Mouse (Mus musculus): Measurements from ENCODE around the gene Mul1.
"Not testable (repeated sequence)": the region's sequence is repeated elsewhere in the genome, so short reads cannot be mapped to it uniquely, and the experiment has no call there.

The Mul1 gene

GRCm38 (mm10) chr4:138434347-138435316 lies at the start of gene Mul1:
Gene Mul1 (plus strand): TSS chr4:138434671.
- DNase-seq (ENCODE audit: low spot score in 2 of 2) = peak; percentile 94 to 95

GRCm38 (mm10) chr4:138393703-138394102 lies 40.8 kb upstream of the Mul1 start:
- no peak for DNase-seq (ENCODE audit: low spot score in 2 of 2)

GRCm38 (mm10) chr4:138395087-138395970 lies 39.1 kb upstream of the Mul1 start:
- no peak for DNase-seq (ENCODE audit: low spot score in 2 of 2)

GRCm38 (mm10) chr4:138395971-138396645 lies 38.4 kb upstream of the Mul1 start, which contains the start of gene Fam43b:
Gene Fam43b (minus strand): TSS chr4:138396528.
- no peak for DNase-seq (ENCODE audit: low spot score in 2 of 2)

GRCm38 (mm10) chr4:138396711-138397110 lies 37.8 kb upstream of the Mul1 start:
- DNase-seq (ENCODE audit: low spot score in 2 of 2) = no peak

- DNase-seq (ENCODE audit: low spot score in 2 of 2) = peak; percentile 23 to 40
Observed at GRCm38 (mm10) chr4:138404806-138405205, 29.7 kb upstream of the Mul1 start.

GRCm38 (mm10) chr4:138407479-138408194 lies 26.8 kb upstream of the Mul1 start:
- peak; percentile 39 to 64 for DNase-seq (ENCODE audit: low spot score in 2 of 2)

- DNase-seq (ENCODE audit: low spot score in 2 of 2) = no peak
Observed at GRCm38 (mm10) chr4:138411011-138411410, 23.5 kb upstream of the Mul1 start.

GRCm38 (mm10) chr4:138411504-138412121 lies 22.9 kb upstream of the Mul1 start:
- DNase-seq (ENCODE audit: low spot score in 2 of 2) = no peak

GRCm38 (mm10) chr4:138414725-138415124 lies 19.7 kb upstream of the Mul1 start:
- no peak for DNase-seq (ENCODE audit: low spot score in 2 of 2)

GRCm38 (mm10) chr4:138415991-138416390 lies 18.5 kb upstream of the Mul1 start:
- no peak for DNase-seq (ENCODE audit: low spot score in 2 of 2)

- no peak for DNase-seq (ENCODE audit: low spot score in 2 of 2)
Observed at GRCm38 (mm10) chr4:138416414-138416813, 18.1 kb upstream of the Mul1 start.

- DNase-seq (ENCODE audit: low spot score in 2 of 2) = no peak
Observed at GRCm38 (mm10) chr4:138417882-138418281, 16.6 kb upstream of the Mul1 start.

- DNase-seq (ENCODE audit: low spot score in 2 of 2) = no peak
Observed at GRCm38 (mm10) chr4:138418340-138418957, 16.0 kb upstream of the Mul1 start.

GRCm38 (mm10) chr4:138425028-138425427 lies 9.4 kb upstream of the Mul1 start:
- DNase-seq (ENCODE audit: low spot score in 2 of 2) = no peak

- DNase-seq (ENCODE audit: low spot score in 2 of 2) = not testable (repeated sequence)
Observed at GRCm38 (mm10) chr4:138425604-138426003, 8.9 kb upstream of the Mul1 start.

GRCm38 (mm10) chr4:138426778-138427705 lies 7.4 kb upstream of the Mul1 start:
- peak; percentile 53 to 58 for DNase-seq (ENCODE audit: low spot score in 2 of 2)

- DNase-seq (ENCODE audit: low spot score in 2 of 2) = peak in 1 of 2 experiments; percentile 17
Observed at GRCm38 (mm10) chr4:138429778-138430177, 4.7 kb upstream of the Mul1 start.

- DNase-seq (ENCODE audit: low spot score in 2 of 2) = no peak
Observed at GRCm38 (mm10) chr4:138431340-138431739, 3.1 kb upstream of the Mul1 start.
